Mouse (Mus musculus): ENCODE data around the gene Il18r1.

Gene Il18r1

GRCm38 (mm10) chr1:40494594-40494993, 29.2 kb downstream of the Il18r1 start:
- no peak for DNase-seq (ENCODE audit: low read depth, low spot score)

GRCm38 (mm10) chr1:40499708-40500107, 34.4 kb downstream of the Il18r1 start:
- no peak for DNase-seq (ENCODE audit: low read depth, low spot score)

- DNase-seq (ENCODE audit: low read depth, low spot score): no peak
Measured at GRCm38 (mm10) chr1:40501126-40501525, 35.8 kb downstream of the Il18r1 start.

GRCm38 (mm10) chr1:40501546-40502398, 36.4 kb downstream of the Il18r1 start:
- no peak for DNase-seq (ENCODE audit: low read depth, low spot score)

- DNase-seq (ENCODE audit: low read depth, low spot score): no peak
Measured at GRCm38 (mm10) chr1:40504548-40504947, 39.2 kb downstream of the Il18r1 start.

GRCm38 (mm10) chr1:40514851-40515585, 49.7 kb downstream of the Il18r1 start, which contains the start of gene Il18rap:
Gene Il18rap, plus strand, starts transcription at chr1:40515362.
- no peak for DNase-seq (ENCODE audit: low read depth, low spot score)

- DNase-seq (ENCODE audit: low read depth, low spot score): no peak
Measured at GRCm38 (mm10) chr1:40516364-40516763, 51.0 kb downstream of the Il18r1 start.

GRCm38 (mm10) chr1:40522918-40523317, 57.6 kb downstream of the Il18r1 start:
- no peak for DNase-seq (ENCODE audit: low read depth, low spot score)

- DNase-seq (ENCODE audit: low read depth, low spot score): no peak
Measured at GRCm38 (mm10) chr1:40523971-40524722, 58.8 kb downstream of the Il18r1 start.

GRCm38 (mm10) chr1:40529287-40529686, 63.9 kb downstream of the Il18r1 start:
- DNase-seq (ENCODE audit: low read depth, low spot score): no peak

GRCm38 (mm10) chr1:40537577-40537976, 72.2 kb downstream of the Il18r1 start:
- DNase-seq (ENCODE audit: low read depth, low spot score): no peak

- peak; percentile 57 for DNase-seq (ENCODE audit: low read depth, low spot score)
Measured at GRCm38 (mm10) chr1:40544650-40545049, 79.3 kb downstream of the Il18r1 start.

- DNase-seq (ENCODE audit: low read depth, low spot score): no peak
Measured at GRCm38 (mm10) chr1:40546645-40547044, 81.3 kb downstream of the Il18r1 start.

GRCm38 (mm10) chr1:40547064-40547572, 81.8 kb downstream of the Il18r1 start:
- DNase-seq (ENCODE audit: low read depth, low spot score): no peak

GRCm38 (mm10) chr1:40547762-40548161, 82.4 kb downstream of the Il18r1 start:
- DNase-seq (ENCODE audit: low read depth, low spot score): no peak

Data from embryo, embryonic 11.5 days (tissue).